Mouse (Mus musculus): Measurements from ENCODE around the gene Mark4.

GRCm38 (mm10) chr7:19469404-19469803 is 10.8 kb upstream of the Mark4 start:
- no peak for TF ChIP-seq CTCF (IDR thresholded peaks at IDR 0.05; ENCODE audit: borderline replicate concordance, insufficient read depth, low read length)
- TF ChIP-seq POLR2A (IDR thresholded peaks at IDR 0.05; ENCODE audit: low read depth, low read length) = no peak
